Mouse (Mus musculus) embryonic fibroblast, embryonic 13.5 days (primary cell): ENCODE data around the gene Hs3st3b1.

Experiments
- CTCF ChIP-seq: IDR thresholded peaks from 2 replicates; pipeline ENCODE4 v1.5.1; 2011; ENCODE audit warnings: mild to moderate bottlenecking, control low read depth, low read length, moderate library complexity, borderline replicate concordance; ENCODE audit not compliant: insufficient read depth
- POLR2A ChIP-seq: IDR thresholded peaks from 2 replicates; pipeline ENCODE4 v1.6.1; 2011; ENCODE audit warnings: low read depth, mild to moderate bottlenecking, control low read depth, low read length, moderate library complexity

- TF ChIP-seq CTCF = no peak
- TF ChIP-seq POLR2A = no peak
Observed at GRCm38 (mm10) chr11:63878616-63879015, 43.5 kb downstream of the Hs3st3b1 start.
